Mouse (Mus musculus) frontal cortex, postnatal 10 days (tissue): ENCODE results near the gene Arhgap5.
"Not testable (repeated sequence)": the region's sequence is repeated elsewhere in the genome, so short reads cannot be mapped to it uniquely, and the experiment has no call there.

Experiments used
- DNase-seq, 2 experiments: peaks; one replicate each; pipeline ENCODE4 v3.0.0; 2022; ENCODE audit warnings: low spot score in 2 of 2, mixed read lengths in 1 of 2

Arhgap5 gene

DNA sequence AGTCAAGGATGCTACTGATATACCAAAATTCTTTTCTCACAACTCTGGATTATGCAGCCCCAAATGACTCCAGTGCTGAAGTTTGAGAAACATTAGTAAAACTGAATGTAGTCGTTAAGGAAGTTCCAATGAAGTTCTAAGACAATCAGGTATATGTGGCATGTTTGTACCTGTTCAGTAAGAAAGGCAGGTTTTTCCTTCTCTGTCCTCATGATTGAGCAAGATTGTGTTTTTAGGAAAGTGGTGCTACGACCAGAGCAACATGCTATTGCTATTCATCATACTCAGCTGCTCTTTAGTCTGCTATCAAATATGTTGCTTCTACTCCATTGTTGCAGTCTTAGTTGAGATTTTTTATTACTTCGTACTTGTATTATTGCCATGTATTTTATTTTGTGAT is 26.0 kb downstream of the Arhgap5 start:
- DNase-seq = no peak

DNA sequence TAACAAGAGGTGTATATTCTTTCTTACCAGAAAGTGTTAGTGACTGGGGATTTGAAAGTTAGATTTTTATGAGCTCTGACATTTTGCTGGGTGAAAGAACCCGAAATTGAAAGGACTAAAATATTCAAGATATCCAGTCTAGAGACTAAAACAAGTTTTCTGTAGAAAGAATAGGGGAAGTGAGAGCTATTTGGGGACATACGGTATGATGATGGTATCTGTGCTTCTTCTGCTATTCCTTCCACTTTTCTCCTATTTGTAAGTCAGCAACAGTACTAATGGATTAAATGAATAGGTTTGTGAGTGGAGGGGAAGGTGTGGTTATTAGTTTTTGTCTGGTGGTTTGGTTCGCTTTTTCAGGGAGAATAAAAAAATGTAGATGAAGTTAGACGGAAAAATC is 37.5 kb downstream of the Arhgap5 start:
- no peak for DNase-seq

DNA sequence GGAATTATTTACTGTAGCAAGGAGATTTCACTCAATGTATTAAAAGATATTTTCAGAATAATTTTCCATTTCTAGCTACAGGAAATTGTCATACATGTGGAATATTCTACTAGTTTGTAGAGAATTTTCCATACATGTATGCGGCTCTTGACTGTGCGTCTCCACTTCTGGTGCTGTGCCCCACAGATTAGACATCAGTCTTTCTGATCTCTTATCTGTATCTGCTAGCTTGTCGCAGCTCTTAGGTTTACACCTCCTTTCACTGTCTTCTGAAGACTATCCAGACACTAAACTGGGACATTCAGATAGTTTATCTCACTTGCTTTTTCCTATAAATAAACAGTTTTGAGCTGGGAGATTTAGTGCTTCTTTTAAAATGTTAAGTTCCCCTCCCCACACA is 40.8 kb downstream of the Arhgap5 start:
- DNase-seq = no peak

DNA sequence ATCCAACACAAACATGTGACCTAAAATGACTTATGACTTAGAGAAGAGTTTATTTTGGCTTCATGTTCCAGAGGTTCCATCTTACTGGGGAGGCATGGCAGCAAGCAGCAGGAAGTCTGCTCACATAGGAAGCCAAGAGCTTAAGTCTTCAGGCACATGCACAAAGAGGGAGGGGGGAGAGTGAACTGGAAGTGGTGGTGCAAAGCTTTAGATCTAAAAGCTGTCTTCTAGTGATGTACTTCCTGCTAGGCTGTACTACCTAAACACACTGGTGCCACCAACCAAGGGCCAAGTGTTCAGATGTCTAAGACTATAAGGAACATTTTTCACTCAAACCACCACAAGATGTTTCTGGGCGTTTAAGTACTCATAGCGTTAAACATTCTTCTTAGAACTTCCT is 48.3 kb downstream of the Arhgap5 start:
- no peak for DNase-seq

DNA sequence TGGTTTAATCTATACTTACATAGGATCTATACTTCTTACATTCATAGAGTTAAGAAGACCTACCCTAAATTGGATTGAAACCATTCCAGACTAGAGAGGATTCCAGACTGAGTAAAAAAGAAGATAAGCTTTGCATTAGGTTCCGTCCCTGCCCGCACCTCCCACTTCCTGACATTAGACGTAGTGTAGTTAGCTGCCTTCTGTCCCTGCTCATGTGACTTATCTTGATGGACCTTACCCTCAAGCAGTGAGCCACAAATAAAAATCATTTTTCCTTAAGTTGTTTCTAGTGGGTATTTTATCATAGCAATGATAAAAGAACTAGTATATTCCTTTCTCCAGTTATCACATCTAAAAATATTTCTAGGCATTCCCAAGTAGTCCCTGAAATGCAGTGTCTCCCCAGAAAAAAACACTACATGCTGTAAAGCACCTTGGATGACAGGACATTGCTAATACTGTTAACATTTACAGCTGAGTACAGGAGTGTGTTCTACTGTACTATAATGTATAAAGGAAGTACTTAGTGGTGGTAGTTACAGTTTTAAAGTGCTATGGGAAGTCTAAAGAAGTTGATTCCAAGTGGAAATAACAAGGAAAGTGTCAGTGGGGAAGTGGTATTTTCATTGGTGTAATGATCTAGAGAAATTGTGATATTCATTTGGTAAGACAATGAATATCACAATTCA is 51.6 kb downstream of the Arhgap5 start:
- no peak for DNase-seq

DNA sequence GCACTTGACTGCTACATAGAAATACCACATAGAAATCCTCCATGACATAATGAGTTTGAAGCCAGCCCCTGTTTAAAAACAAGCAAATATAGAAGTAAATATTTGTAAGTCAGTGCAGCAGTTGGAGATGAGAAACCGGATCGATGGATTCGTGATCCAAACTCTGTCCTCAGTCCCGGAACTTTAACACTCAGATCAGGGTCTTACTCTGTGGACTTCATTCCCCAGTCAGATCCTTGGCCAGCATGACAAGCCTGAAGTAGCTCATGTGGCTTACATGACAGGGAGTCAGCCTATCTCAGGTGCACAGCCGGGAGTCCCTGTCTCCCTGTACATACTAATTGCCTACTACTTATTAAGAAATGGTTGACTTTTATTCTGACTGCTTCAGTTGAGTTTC is 61.9 kb downstream of the Arhgap5 start:
- DNase-seq = no peak

DNA sequence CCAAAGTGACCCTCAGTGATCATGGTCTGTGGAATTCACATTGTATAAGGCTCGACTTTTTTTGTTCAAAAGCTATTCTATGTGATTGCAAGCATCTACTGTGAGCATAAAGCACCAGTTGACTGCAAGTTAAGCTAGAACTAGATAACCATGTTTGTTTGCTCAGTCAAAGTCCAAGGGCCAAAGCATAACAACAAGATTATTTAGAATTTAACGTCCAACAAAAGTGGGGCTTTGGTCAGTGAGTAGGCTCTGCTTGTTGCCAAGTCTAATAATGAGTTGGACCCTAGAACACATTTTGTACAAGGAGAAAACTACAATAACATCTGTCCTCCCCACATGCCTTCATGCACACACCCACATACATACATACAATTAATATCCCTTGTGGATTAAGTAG is 69.6 kb downstream of the Arhgap5 start:
- no peak for DNase-seq

DNA sequence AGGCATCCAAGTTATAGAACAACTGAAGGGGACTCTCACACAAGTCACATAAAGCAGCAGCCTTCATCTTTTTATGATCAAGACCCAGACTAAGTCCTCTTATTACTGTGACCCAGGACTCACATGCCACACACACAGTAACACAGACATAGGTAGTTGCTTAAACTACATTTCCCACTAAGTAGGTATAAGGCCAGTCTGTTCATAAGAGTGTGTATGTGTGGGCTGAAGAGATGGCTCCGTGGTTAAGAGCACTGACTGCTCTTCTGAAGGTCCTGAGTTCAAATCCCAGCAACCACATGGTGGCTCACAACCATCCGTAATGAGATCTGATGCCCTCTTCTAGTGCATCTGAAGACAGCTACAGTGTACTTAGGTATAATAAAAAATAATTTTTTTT is 82.7 kb downstream of the Arhgap5 start:
- DNase-seq = not testable (repeated sequence)

DNA sequence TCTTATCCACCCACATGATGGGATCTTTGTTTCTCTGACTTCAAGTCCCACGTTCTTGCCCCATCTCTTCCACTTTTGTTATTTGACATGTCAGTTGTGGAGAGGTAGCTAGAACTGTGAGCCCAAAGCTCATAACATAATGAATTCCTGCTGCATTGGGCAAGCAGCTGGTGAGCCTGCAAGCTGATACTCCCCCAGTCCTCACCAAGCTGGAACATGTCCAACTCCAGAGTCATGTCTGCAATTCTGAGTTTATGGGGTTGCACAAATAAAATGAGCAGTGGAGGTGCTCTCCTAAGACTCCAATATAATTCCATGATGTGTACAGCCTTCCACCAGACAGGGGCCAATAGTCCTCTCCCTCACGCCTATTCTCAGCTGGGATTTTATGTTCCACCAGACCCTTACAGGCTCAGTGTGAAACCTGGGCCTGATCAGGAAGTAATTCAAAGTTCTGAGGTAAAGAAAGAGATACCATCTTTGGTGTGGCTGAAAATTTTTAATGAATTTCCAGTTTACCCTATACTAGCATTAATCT is 83.8 kb downstream of the Arhgap5 start:
- DNase-seq = no peak

DNA sequence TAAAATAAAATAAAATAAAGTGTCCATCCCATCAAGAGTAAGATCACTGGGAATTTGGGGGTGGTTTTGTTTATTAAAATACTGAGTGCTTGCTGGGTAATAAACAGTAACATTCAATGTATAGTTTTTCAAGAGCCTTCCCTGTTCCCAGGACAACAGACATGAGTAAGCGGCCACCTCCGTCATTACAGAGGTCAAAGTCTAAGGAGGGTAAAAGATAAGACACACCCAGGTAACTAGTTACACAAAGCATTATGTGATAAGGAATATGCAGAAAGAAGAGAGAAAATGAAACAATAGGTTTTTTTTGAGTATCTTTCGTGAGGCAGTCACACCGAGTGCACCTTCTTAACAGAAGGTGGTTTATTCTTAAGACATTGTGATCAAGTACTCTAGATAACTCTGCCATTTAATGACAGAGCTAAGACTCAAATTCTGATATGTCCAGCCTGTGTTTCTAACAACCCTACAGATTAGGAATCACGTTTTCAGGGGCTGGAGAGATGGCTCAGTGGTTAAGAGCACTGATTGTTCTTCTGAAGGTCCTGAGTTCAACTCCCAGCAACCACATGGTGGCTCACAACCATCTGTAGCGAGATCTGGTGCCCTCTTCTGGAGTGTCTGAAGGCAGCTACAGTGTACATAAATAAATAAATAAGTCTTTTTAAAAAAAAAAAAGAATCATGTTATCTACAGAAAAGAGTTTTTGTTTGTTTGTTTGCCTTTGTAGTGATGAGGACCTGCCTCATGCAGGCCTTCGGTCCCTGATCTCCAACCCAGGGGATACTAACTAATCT is 91.8 kb downstream of the Arhgap5 start:
- DNase-seq = no peak

DNA sequence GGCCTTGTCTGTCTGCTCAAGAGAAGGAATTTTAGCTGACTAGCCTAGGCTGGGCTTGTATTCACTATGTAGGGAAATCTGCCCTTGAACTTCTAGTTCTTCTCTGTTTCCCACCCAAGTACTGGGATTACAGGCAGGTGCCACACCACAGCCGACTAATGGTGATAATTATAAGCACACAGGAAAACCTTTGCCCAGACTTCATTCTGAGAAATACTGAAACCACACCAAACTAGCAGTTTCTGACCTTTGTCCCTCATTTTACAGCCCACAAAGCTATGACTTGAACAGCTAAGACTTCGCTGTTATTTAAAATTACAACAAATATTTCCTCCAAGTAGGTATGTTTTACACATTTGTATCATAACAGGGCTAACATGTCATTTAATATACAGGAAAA is 98.7 kb downstream of the Arhgap5 start:
- DNase-seq = no peak

DNA sequence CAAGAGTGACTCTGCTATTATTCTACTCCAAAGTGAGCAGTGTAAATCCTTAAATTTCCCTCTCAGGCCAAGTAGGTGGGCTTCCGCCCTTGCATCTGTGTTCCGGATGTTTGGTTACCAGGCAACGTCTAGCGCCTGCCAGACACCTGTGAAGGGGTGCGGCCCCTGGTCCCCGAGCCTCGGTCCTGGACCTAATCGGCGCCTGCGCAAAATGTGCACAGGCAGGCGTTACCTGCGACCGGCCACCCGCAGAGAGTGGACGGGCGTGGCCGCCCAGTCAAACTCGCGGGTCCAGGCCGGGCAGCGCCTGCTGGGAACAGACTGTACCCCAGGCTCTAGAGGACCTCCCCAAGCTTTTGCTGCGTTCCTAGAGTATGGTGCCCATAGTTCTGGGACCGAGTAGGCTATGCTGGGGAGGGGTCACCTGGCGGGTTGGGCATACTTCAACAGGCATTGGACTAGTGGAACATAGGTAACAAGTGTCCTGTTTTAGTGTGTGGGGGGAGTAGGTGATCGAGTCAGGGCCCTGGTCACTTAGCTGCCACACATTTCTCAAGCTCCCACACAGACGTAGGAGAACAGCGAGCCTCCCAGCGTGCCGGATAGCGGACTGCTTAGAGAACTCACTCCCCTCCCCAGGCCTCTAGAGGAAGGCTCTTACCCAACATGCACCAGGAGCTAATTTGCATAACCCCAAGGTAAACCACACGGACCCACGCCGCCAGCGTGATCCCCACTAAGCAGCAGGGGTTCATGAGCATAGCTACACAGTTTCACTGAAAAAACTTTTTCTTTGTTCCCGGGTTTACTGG is 99.3 kb downstream of the Arhgap5 start:
- peak; percentile 80 to 81 for DNase-seq

DNA sequence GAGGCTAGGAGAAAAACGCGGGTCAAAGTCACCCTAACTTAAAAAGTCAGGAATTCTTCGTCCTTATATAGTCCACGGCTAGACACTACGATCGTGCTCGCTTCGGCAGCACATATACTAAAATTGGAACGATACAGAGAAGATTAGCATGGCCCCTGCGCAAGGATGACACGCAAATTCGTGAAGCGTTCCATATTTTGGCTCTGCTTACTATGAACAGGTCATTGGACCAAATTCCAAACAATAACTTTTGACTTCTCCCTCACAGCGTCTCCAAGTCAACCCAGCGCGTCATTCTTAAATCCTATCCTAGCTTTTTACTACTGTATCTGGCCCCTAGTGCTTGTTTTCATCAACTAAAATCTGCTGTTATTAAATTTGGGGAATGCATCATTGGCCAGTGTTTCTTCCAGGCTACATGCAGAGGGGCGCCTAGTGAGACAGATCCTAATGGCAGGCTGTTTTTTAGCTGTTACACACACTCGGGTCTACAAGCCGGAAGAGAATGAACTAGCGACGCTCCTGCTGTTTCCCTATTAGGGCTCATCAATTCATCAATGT is 100.0 kb downstream of the Arhgap5 start:
- peak; percentile 62 to 71 for DNase-seq

DNA sequence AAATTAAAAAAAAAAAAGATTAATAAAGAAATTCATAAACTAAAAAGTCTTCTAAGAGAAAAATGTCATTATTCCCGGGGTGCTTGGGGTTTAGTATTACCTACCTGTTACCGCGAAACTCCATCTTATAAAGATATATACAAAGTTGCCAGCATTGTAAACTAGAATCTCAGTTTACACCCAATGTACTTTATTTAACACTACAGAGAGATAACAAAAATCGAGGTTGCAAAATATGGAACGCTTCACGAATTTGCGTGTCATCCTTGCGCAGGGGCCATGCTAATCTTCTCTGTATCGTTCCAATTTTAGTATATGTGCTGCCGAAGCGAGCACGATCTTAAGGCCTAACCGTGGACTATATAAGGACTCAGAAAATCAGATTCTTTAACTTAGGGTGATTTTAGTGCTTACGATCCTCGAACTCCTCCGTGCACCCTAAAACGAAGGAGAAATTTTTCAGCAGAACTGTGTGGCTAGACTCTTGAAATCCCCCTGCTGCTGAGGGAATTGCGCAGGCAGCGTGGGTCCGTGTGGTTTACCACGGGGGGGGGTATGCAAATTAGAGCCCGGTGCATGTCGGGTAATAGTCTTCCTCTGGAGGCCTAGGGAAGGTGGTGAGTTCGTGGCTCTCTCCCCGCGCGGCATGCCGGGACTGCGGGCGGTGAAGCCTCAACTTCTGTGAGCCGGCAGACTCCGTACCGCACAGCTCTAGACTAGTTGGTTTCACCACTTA is 100.7 kb downstream of the Arhgap5 start:
- DNase-seq = peak; percentile 83 to 90

DNA sequence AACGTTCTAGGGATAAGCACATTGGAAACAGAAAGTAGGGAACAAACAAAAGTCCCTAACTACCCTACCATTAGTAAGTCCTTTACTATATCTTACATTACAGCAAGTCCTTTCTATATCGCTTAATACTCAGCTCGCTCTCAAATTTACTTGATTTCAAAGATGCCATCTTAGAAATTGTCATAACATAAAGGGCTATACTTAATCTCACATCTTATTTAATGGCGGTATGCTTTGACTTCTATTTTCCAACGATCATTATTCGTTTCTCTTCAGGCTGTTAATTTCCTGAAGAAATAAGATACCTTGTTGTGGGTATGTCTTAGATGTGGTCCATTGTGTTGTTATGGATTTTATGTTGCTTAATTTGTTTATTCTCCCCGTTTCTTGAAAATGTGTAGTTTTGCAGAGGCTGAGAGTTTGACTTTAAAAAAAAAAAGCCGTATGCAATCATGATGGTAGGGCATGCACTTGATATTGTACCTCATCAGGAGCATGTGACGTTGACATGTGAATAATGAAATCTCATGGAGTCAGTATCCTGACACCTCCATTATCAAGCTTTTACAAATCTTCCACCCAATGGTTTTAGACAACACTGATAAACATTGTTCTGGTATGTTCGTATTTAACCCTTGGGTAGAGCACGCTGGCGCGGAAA is 101.3 kb downstream of the Arhgap5 start:
- DNase-seq = no peak

DNA sequence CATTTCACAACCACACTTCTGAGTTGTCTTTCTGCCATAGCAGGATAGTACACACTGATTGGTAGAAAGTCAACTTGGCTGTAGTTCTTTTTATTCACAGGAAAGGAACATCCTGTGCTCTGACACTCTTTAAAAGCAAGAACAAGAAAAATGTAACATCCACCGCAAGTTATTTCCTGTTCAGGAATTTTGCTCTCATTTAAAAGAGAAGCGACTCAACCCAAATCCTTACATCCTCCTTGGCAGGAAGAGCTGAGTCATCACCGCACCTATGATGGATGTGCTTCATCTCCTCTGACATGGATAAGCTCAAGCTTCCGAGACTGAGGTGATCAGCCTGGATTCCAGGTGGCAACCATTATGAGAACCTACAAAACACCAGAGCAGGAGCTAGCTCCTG is 103.6 kb downstream of the Arhgap5 start:
- no peak for DNase-seq

DNA sequence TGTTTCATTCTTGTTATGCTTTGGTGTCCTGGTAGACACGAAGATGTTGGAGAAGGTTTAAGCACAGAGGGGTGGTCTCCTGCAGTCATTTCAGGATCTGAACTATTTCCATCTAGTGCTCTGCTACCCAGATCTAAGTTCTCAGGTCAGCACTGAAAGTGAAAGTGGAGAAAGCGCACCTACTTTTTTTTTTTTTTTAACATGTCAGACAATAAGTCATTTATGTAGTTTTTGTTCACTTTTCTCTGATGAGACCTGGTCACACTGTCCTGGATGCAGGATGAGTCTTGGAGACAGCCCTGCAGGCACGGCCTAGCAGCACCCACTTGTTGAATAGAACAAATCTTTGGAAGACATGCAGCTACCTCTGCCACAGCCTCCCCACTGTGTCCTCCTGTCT is 111.9 kb downstream of the Arhgap5 start:
- DNase-seq = no peak

DNA sequence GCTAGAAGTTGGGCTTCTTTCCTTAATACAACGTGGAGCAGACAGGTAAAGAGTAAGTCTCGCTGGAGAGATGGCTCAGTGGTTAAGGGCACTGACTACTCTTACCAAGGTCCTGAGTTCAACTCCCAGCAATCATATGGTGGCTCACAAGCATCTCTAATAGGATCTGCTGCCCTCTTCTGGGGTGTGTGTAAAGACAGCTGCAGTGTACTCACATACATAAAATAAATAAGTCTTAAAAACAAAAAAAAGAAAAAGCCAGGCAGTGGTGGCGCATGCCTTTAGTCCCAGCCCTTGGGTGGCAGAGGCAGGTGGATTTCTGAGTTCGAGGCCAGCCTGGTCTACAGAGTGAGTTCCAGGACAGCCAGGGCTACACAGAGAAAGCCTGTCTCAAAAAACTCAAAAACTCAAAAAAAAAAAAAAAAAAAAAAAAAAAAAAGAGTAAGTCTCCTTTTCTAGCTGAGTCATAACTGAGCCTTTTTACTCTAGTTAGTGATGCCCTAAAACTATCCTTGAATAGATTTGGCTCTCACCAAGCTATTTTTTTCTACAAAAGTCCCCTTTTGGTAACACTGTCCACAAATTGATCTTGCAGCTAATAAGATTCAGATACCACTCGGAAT is 114.8 kb downstream of the Arhgap5 start:
- DNase-seq = no peak

DNA sequence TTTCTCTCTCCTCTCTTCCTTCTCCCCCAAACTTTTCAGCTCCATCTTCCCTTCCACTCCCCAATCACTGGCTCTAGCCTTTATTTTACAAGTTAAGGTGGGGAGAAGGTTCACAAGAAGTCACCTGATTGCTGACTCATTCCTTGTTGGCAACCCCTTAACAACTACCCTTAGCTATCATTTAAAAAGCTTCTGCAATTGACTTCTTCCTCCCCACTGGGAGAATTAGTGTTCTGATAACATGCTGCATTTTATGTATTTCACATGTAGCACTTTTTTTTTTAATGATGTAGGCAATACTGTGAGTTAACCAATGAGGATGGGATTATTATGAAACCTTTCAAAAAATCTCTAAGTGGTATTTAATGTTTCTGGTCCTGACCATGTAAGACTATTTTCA is 115.9 kb downstream of the Arhgap5 start:
- no peak for DNase-seq
